Mouse (Mus musculus) stomach, postnatal 0 days (tissue): ENCODE data around the gene Ttll2. TPM values are rescaled to one million over a fixed set of nuclear protein-coding genes. Genes with fewer than 3 reads are reported as not detected.
A peak's percentile ranks its signal among the peaks of the same experiment; 100 is the strongest.
"Not testable (repeated sequence)": the region's sequence is repeated elsewhere in the genome, so short reads cannot be mapped to it uniquely, and the experiment has no call there.

ENCODE experiments used
- ATAC-seq: fragments of 200-750 bp; cut with Nextera tagmentation; 2 replicates; pipeline ENCODE4 v1.8.0; 2017; ENCODE audit not compliant: low FRiP score, low TSS enrichment
- DNase-seq: peaks from one replicate; pipeline ENCODE4 v3.0.0-alpha.2; 2016; ENCODE audit warnings: low spot score
- H3K27ac ChIP-seq: fragments of 300-500 bp; sonication (generic); replicated peaks from 2 replicates; pipeline ENCODE4 v1.5.1; 2014; ENCODE audit warnings: mild to moderate bottlenecking, control low read depth
- H3K27me3 ChIP-seq: fragments of 300-500 bp; sonication (generic); 2 replicates; pipeline ENCODE4 v1.6.1; 2014; ENCODE audit warnings: low read length; ENCODE audit not compliant: control insufficient read depth, insufficient read depth
- H3K36me3 ChIP-seq: fragments of 300-500 bp; sonication (generic); 2 replicates; pipeline ENCODE4 v1.6.1; 2014; ENCODE audit warnings: low read length, mixed read lengths; ENCODE audit not compliant: control insufficient read depth, insufficient read depth
- H3K4me1 ChIP-seq: fragments of 300-500 bp; sonication (generic); replicated peaks from 2 replicates; pipeline ENCODE4 v1.6.1; 2014; ENCODE audit warnings: antibody characterized with exemption; ENCODE audit not compliant: control insufficient read depth, insufficient read depth
- H3K4me2 ChIP-seq: fragments of 300-500 bp; sonication (generic); replicated peaks from 2 replicates; pipeline ENCODE4 v1.6.1; 2014; ENCODE audit warnings: low read depth, mild to moderate bottlenecking, control low read depth, moderate library complexity
- H3K4me3 ChIP-seq: fragments of 300-500 bp; sonication (generic); 2 replicates; pipeline ENCODE4 v1.5.1; 2014; ENCODE audit warnings: low read depth, low read length, control low read depth
- H3K9ac ChIP-seq: fragments of 300-500 bp; sonication (generic); 2 replicates; pipeline ENCODE4 v1.6.1; 2014; ENCODE audit warnings: mild to moderate bottlenecking, low read length, control low read depth, mixed read lengths
- H3K9me3 ChIP-seq: fragments of 300-500 bp; sonication (generic); 2 replicates; pipeline ENCODE4 v1.6.1; 2016; ENCODE audit warnings: low read length; ENCODE audit not compliant: control insufficient read depth
- CTCF ChIP-seq: IDR thresholded peaks from 2 replicates; pipeline ENCODE4 v1.5.1; 2016; ENCODE audit warnings: antibody characterized with exemption, low read depth, mild to moderate bottlenecking, moderate library complexity
- WGBS: fragments of 180-500 bp; shearing (Covaris S2); extraction: QIAGEN DNeasy Blood & Tissue Kit; methylation state at CpG from one replicate; pipeline ENCODE4 v1.1.7; 2014; 5-methylcytosine and 5-hydroxymethylcytosine counted together
- polyA plus RNA-seq: library from polyadenylated mRNA; unstranded; fragments of >200 nt; fragmentation: Nextera tagmentation; extraction: Ambion mirVana; gene quantifications from 2 replicates; pipeline ENCODE4 v1.2.1, GENCODE M21; 2015

Ttll2 gene
- polyA plus RNA-seq, 1 experiment from 2014 or later = 0.27 TPM

DNA sequence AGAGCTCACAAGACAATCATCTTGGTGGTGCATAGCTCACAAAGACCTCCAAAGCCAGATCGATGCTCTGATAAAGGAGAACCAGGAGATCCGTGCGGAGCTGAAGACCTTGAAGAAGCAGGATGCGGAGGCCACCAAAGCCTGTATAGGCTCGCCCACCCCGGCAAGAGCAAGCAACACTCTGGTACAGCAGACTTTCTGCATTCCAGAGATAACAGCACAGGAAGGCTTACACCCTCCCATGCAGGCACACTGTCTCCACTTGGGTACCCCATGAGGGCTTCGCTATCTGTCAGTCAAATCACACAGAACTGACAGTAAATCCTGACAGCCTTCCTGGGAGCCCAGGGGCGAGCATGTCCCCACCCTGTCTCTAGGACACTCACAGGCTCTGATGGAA, 26.1 kb downstream of the Ttll2 start:
- H3K4me2 ChIP-seq, H3K9ac ChIP-seq, ATAC-seq, H3K9me3 ChIP-seq, H3K27ac ChIP-seq, H3K4me1 ChIP-seq, DNase-seq, H3K36me3 ChIP-seq, H3K27me3 ChIP-seq, H3K4me3 ChIP-seq: not testable (repeated sequence)
- WGBS = 53% methylated on average over 3 of the region's 8 CpGs

DNA sequence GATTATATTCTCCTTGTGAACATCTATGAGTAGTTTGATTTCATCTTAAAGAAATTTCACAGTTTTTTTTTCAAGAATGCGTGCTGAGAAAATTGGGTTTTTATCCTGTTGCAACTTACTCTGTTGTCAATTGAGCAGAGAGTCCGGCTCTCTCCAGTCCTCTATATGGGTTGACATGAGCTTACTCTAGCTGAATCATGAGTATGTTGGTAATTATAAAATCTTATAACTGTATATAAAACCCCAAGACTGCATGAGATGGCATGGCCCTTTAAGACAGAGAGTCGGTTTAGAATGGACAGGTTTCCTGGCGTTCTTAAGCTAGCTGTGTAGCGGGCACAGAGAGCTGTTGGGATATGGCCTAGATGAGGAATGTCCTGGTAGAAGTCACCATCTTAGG, 28.1 kb downstream of the Ttll2 start, which contains the start of gene Tcp10a:
Tcp10a (plus strand) TSS at position 301 of the 400 bp plus-strand sequence.
- H3K9me3 ChIP-seq, H3K4me2 ChIP-seq, ATAC-seq, H3K4me3 ChIP-seq, H3K4me1 ChIP-seq, H3K27me3 ChIP-seq, H3K36me3 ChIP-seq, H3K27ac ChIP-seq, H3K9ac ChIP-seq, DNase-seq: not testable (repeated sequence)
- WGBS = 86% methylated on average over 3 of the region's 5 CpGs

DNA sequence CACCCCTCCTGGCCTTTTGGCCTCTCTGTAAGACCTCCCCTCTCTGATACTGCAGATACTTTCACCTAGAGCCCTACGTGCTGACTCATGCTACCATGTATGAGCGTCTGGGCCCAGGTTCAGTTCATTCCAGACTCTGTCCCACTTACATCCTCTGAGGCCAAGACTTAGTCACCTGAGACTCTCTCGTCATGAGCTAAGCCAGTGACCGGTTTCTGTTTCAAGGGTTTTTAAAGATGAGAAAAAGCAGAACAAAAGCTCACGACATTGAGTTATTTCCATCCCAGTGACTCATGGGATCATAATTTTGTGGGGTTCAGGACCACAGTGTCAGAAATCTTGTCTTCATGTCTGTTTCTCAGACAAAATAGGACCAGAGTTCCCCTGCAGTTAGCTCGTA, 32.7 kb downstream of the Ttll2 start:
- 70% methylated on average over 6 of the region's 6 CpGs for WGBS
- not testable (repeated sequence) for H3K4me1 ChIP-seq

DNA sequence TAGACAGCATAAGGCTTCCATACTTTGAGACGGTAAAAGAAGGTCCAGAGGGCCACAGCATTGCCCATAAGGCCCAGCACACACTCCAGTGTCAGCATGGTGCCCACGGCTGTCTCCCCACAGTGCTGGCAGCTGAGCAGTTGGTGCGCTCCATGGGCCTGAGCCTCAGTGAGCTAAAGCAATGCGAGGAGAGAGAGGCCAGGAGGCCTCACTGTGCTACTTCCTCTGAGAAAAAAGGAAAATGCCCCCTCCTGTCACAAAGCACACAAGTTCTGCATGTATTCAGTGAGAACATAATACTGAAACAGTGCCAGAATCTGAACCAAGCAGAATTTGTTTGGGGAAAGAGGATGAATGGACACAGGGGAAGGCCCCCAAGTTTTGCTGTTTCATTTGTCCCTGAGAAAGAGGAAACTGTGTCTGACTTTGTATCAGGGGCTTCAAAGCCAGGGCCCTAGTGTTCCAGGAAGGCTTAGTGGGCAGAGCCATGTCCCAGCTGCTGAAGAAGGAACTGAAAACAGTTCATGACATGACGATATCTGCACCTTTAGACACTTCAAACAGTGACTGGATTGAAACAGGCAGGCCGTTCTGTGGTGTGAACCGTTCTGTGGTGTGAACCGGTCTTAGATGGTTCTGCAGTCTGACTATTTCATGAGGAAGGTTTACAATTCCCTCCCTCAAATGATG, 36.7 kb downstream of the Ttll2 start:
- not testable (repeated sequence) for H3K9ac ChIP-seq, DNase-seq, H3K4me3 ChIP-seq, H3K36me3 ChIP-seq, H3K27me3 ChIP-seq, H3K4me2 ChIP-seq, H3K4me1 ChIP-seq, H3K27ac ChIP-seq, H3K9me3 ChIP-seq
- 75% methylated on average over 6 of the region's 8 CpGs for WGBS
- ATAC-seq = peak; percentile 26; the same call in 1 of the 2 replicates

More for the DNA sequence above, 32.7 kb downstream of the Ttll2 start:
- not testable (repeated sequence) for ATAC-seq, H3K4me3 ChIP-seq, H3K27me3 ChIP-seq, H3K9ac ChIP-seq, DNase-seq, H3K27ac ChIP-seq, H3K9me3 ChIP-seq, H3K36me3 ChIP-seq, H3K4me2 ChIP-seq

DNA sequence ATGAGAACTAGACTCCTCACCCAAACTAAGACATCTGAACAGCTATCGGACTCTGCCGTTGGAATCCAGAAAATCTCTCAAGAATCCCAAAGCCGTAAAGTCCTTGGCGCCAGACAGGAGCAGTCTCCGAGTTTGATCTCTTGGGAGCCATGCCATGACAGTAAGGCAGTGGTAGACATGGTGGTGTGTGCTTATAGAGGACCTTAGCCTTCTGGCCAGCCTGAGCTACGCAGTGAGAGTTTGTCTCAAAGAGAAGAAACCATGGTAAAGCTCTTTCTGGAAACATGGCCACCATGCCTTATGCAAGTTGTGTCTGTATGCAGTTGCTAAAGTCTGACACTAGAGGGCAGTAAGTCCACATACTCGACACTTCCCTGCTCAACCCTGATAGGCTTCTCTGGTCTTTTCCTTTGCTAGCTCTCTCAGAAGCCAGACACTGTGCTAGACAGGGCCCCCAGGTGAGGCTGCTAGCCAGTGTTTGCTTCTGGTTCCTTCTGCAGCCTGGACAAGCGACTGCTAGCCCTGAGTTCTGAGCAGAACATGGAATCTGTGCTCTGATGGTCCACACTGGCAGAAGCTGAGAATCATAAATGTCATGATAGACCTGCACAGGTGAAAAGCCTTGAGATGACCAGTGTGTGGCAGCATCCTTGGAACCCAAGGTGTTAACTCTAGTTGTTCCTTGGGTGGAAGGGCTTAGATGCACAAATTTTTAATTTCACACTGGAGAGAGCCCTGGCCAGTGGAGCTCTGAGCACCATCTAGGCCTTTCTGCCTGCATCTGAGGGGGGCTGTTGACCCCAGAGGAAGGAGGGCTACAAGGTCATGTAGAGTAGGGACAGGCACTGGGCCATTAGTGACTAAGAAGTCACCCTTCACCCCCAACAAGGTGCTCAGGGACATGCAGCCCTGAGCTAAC, 46.0 kb downstream of the Ttll2 start:
- not testable (repeated sequence) for H3K4me2 ChIP-seq

More for the DNA sequence above, 46.0 kb downstream of the Ttll2 start:
- not testable (repeated sequence) for H3K4me1 ChIP-seq, H3K36me3 ChIP-seq, H3K4me3 ChIP-seq, H3K27ac ChIP-seq, H3K9ac ChIP-seq, H3K27me3 ChIP-seq, H3K9me3 ChIP-seq, DNase-seq
- peak; percentile 63 for TF ChIP-seq CTCF
- ATAC-seq = peak; percentile 84
- 60% methylated on average over 8 of the region's 8 CpGs for WGBS

Other genes starting within 250 kb of the Ttll2 start
- gene Rps6ka2, start 182.6 kb downstream of the Ttll2 start, polyA plus RNA-seq = 2.0 and 2.6 TPM in 2 replicates
- 0.06 TPM in 1 of 2 replicates, not detected in the other for gene Tcp10a, start 28.1 kb downstream of the Ttll2 start, polyA plus RNA-seq
- gene Gm49630, start 19.3 kb upstream of the Ttll2 start, polyA plus RNA-seq = not detected in 2 replicates
- gene Unc93a2, start 32.8 kb upstream of the Ttll2 start, polyA plus RNA-seq = 2.6 and 3.8 TPM in 2 replicates